Mouse (Mus musculus): ENCODE measurements around the gene Tmed2. TPM values are rescaled to one million over a fixed set of nuclear protein-coding genes. Genes with fewer than 3 reads are reported as not detected.
"Not testable (repeated sequence)": the region's sequence is repeated elsewhere in the genome, so short reads cannot be mapped to it uniquely, and the experiment has no call there.

The Tmed2 gene
- polyA plus RNA-seq, 1 experiment from 2014 or later = 267 TPM

- H3K4me3 ChIP-seq (ENCODE audit: low read depth, low read length) = peak overlapping the region; percentile 1; the same call in 1 of the 2 replicates
- TF ChIP-seq CTCF (IDR thresholded peaks at IDR 0.05; ENCODE audit: low read depth) = no peak
- H3K9ac ChIP-seq (replicated peaks) = no peak overlapping the region
- 8% methylated on average over 17 of the region's 17 CpGs for WGBS (ENCODE audit: insufficient replicate concordance)
- no peaks in the 10 kb centered on the region for H3K9me3 ChIP-seq (ENCODE audit: low read length)
- DNase-seq (peak; percentile 65), ATAC-seq (no peak)
- H3K4me2 ChIP-seq (ENCODE audit: low read depth, low read length) = peak overlapping the region; percentile 42
- H3K27ac ChIP-seq (ENCODE audit: low read depth) = peak overlapping the region; percentile 12; the same call in 1 of the 2 replicates
- H3K4me1 ChIP-seq (ENCODE audit: insufficient read depth) = peaks cover 7% of the 10 kb centered on the region
- H3K27me3 ChIP-seq (ENCODE audit: insufficient read depth, low read length) = peaks cover 6% of the 10 kb centered on the region
- H3K36me3 ChIP-seq (replicated peaks; ENCODE audit: insufficient read depth, low read length) = no peaks in the 10 kb centered on the region
Measured at GRCm38 (mm10) chr5:124536776-124537175, 3.7 kb upstream of the Tmed2 start.

GRCm38 (mm10) chr5:124538813-124539792, 1.4 kb upstream of the Tmed2 start:
- TF ChIP-seq EP300 (IDR thresholded peaks at IDR 0.05; ENCODE audit: low read depth) (no peak), CTCF (IDR thresholded peaks at IDR 0.05; ENCODE audit: low read depth) (peak; percentile 74)
- Histone ChIP-seq H3K4me1 (ENCODE audit: insufficient read depth) (peaks cover 15% of the 10 kb centered on the region), H3K4me2 (ENCODE audit: low read depth, low read length) (no peak overlapping the region), H3K4me3 (ENCODE audit: low read depth, low read length) (no peak overlapping the region), H3K9ac (replicated peaks) (no peak overlapping the region), H3K9me3 (ENCODE audit: low read length) (no peaks in the 10 kb centered on the region), H3K27ac (ENCODE audit: low read depth) (no peak overlapping the region), H3K27me3 (ENCODE audit: insufficient read depth, low read length) (no peaks in the 10 kb centered on the region), H3K36me3 (replicated peaks; ENCODE audit: insufficient read depth, low read length) (peaks cover 14% of the 10 kb centered on the region)
- no peak for ATAC-seq
- 71% methylated on average over 15 of the region's 16 CpGs for WGBS (ENCODE audit: insufficient replicate concordance)
- peak; percentile 58 for DNase-seq

- peak overlapping the region; percentile 87; the same call in 1 of the 2 replicates for H3K9ac ChIP-seq (replicated peaks)
- peaks cover 15% of the 10 kb centered on the region for H3K4me1 ChIP-seq (ENCODE audit: insufficient read depth)
- H3K4me2 ChIP-seq (ENCODE audit: low read depth, low read length) = peak overlapping the region; percentile 77
- no peaks in the 10 kb centered on the region for H3K9me3 ChIP-seq (ENCODE audit: low read length)
- peak overlapping the region; percentile 90 for H3K4me3 ChIP-seq (ENCODE audit: low read depth, low read length)
- no peak for ATAC-seq
- DNase-seq = no peak
- H3K27me3 ChIP-seq (ENCODE audit: insufficient read depth, low read length) = no peaks in the 10 kb centered on the region
- WGBS (ENCODE audit: insufficient replicate concordance) = 72% methylated on average over 4 of the region's 4 CpGs
- H3K27ac ChIP-seq (ENCODE audit: low read depth) = peak overlapping the region; percentile 94; the same call in 1 of the 2 replicates
- TF ChIP-seq CTCF (IDR thresholded peaks at IDR 0.05; ENCODE audit: low read depth) = no peak
- TF ChIP-seq EP300 (IDR thresholded peaks at IDR 0.05; ENCODE audit: low read depth) = no peak
- peaks cover 22% of the 10 kb centered on the region for H3K36me3 ChIP-seq (replicated peaks; ENCODE audit: insufficient read depth, low read length)
Measured at GRCm38 (mm10) chr5:124539905-124540304, 590 bp upstream of the Tmed2 start.

GRCm38 (mm10) chr5:124540905-124541601, 558 bp downstream of the Tmed2 start:
- Histone ChIP-seq H3K27ac (ENCODE audit: low read depth) (peak overlapping the region; percentile 94), H3K36me3 (replicated peaks; ENCODE audit: insufficient read depth, low read length) (peaks cover 31% of the 10 kb centered on the region), H3K9me3 (ENCODE audit: low read length) (no peaks in the 10 kb centered on the region), H3K4me1 (ENCODE audit: insufficient read depth) (peaks cover 15% of the 10 kb centered on the region), H3K9ac (replicated peaks) (peak overlapping the region; percentile 87), H3K27me3 (ENCODE audit: insufficient read depth, low read length) (no peaks in the 10 kb centered on the region), H3K4me3 (ENCODE audit: low read depth, low read length) (peak overlapping the region; percentile 90), H3K4me2 (ENCODE audit: low read depth, low read length) (peak overlapping the region; percentile 71)
- DNase-seq (peak; percentile 79), ATAC-seq (peak; percentile 85)
- no peak for TF ChIP-seq EP300 (IDR thresholded peaks at IDR 0.05; ENCODE audit: low read depth)
- WGBS (ENCODE audit: insufficient replicate concordance) = under 1% methylated on average over 51 of the region's 89 CpGs

- H3K4me2 ChIP-seq (ENCODE audit: low read depth, low read length) = peak overlapping the region; percentile 71
- peaks cover 37% of the 10 kb centered on the region for H3K36me3 ChIP-seq (replicated peaks; ENCODE audit: insufficient read depth, low read length)
- H3K27me3 ChIP-seq (ENCODE audit: insufficient read depth, low read length) = no peaks in the 10 kb centered on the region
- peak overlapping the region; percentile 87 for H3K9ac ChIP-seq (replicated peaks)
- peak overlapping the region; percentile 94 for H3K27ac ChIP-seq (ENCODE audit: low read depth)
- peak overlapping the region; percentile 90 for H3K4me3 ChIP-seq (ENCODE audit: low read depth, low read length)
- DNase-seq (no peak), ATAC-seq (no peak)
- H3K4me1 ChIP-seq (ENCODE audit: insufficient read depth) = peaks cover 14% of the 10 kb centered on the region
- H3K9me3 ChIP-seq (ENCODE audit: low read length) = no peaks in the 10 kb centered on the region
- TF ChIP-seq EP300 (IDR thresholded peaks at IDR 0.05; ENCODE audit: low read depth) (no peak), CTCF (IDR thresholded peaks at IDR 0.05; ENCODE audit: low read depth) (no peak)
- 7% methylated on average over 8 of the region's 8 CpGs for WGBS (ENCODE audit: insufficient replicate concordance)
Measured at GRCm38 (mm10) chr5:124541602-124541973, 1.1 kb downstream of the Tmed2 start.

- peaks cover 33% of the 10 kb centered on the region for H3K36me3 ChIP-seq (replicated peaks; ENCODE audit: insufficient read depth, low read length)
- not testable (repeated sequence) for H3K4me3 ChIP-seq (ENCODE audit: low read depth, low read length); ATAC-seq; H3K4me2 ChIP-seq (ENCODE audit: low read depth, low read length); H3K27ac ChIP-seq (ENCODE audit: low read depth); H3K9me3 ChIP-seq (ENCODE audit: low read length); DNase-seq; H3K9ac ChIP-seq (replicated peaks); H3K27me3 ChIP-seq (ENCODE audit: insufficient read depth, low read length)
- WGBS (ENCODE audit: insufficient replicate concordance) = 83% methylated on average over 4 of the region's 4 CpGs
- H3K4me1 ChIP-seq (ENCODE audit: insufficient read depth) = peaks cover 14% of the 10 kb centered on the region
Measured at GRCm38 (mm10) chr5:124550737-124551136, 10.2 kb downstream of the Tmed2 start.
